Mouse (Mus musculus): ENCODE measurements around the gene Gm11541.
"Not testable (repeated sequence)": the region's sequence is repeated elsewhere in the genome, so short reads cannot be mapped to it uniquely, and the experiment has no call there.

The Gm11541 gene

GRCm38 (mm10) chr11:94695508-94695907, 8.8 kb downstream of the Gm11541 start:
- no peak for DNase-seq

GRCm38 (mm10) chr11:94692502-94692901, 11.8 kb downstream of the Gm11541 start:
- DNase-seq: not testable (repeated sequence)

GRCm38 (mm10) chr11:94687178-94687577, 17.1 kb downstream of the Gm11541 start:
- DNase-seq: no peak

DNA sequence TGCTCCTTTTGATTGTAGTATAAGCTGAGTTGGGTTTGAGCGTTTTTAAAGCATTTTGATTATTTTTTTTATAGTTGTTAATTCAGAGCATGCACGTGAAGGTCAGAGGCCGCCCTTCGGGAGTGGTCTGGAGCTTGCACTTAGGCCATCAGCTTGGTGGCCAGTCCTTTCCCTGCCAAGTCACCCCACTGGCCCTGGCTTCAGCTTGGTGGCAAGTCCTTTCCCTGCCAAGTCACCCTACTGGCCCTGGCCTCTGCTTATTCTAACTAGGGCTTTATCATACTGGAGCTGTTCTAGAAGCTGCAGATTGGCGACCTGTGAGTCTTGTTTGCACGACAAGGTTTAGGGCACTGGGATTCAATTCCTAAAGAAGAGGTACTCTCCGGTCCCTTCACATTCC, 21.9 kb downstream of the Gm11541 start:
- no peak for DNase-seq

- no peak for DNase-seq
These were observed 22.7 kb downstream of the Gm11541 start for GRCm38 (mm10) chr11:94681640-94682039.

- no peak for DNase-seq
These were observed 23.7 kb downstream of the Gm11541 start for GRCm38 (mm10) chr11:94680639-94681038.

GRCm38 (mm10) chr11:94677607-94678145, 26.6 kb downstream of the Gm11541 start:
- DNase-seq: no peak

DNA sequence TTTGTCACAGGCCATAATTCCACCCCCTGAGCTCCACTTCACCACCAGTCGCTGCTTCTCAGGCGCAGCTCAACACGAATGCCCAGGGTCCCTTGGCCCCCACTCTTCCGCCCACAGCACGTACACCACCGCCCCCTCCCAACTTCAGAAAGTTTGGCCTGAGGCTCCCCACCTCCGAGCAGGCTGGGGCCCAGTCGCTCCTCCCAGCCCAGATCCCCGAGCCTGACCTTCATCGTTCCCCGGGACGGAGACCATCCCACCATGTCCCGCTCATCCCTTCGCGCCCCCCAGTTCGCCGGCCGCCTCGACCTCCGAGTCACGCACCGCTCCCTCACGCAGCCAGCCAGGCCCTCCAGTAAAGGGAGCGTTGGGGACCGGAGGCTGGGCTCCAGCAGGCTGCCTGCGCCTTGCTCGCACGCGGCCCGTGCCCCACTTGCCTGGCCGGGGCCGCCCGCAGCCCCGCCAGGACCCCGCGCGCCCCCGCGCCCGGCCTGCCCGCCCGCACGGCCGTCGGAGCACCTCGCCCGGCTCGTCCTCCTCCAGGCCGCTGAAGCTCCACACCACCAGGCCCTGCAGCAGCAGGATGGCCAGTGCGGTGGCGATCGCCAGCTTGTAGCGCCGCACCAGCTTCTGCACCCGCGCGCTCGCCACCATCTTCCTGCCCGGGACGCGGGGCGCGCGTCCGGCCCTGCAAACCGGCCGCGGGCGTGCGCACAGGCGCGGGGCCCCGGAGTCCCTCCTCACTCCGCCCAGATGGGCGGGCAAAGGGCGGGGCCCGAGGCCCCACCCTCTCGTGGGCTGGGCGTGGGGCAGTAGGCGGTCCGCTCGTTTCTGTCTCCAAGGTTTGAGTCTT, 27.3 kb downstream of the Gm11541 start, which contains the start of gene Xylt2:
TSS of gene Xylt2 (minus strand) at position 762 of the 853 bp plus-strand sequence.
- peak; percentile 89 for DNase-seq

- no peak for DNase-seq
These were observed 28.0 kb downstream of the Gm11541 start for GRCm38 (mm10) chr11:94676308-94676707.

DNA sequence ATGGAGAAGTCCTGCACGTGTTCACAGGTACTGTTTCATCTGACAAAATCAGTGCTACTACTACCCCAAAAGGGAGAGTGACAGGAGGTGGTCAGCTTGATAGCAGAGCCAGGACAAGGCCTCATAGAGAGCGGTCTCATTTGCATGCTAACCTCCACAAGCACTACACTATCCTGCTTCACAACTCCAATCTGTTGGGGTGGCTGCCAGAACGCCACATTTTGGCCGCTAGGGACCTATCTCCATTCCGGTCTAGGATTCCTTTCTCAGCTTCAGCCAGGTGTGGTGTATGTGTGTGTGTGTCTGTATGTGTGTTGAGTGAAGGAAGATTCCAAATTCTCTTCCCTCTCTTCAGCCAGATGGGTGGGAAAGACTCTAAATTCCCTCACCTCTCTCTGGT, 28.9 kb downstream of the Gm11541 start:
- no peak for DNase-seq

- DNase-seq: no peak
These were observed 29.3 kb downstream of the Gm11541 start for GRCm38 (mm10) chr11:94674984-94675383.

GRCm38 (mm10) chr11:94665281-94665680, 39.0 kb downstream of the Gm11541 start:
- DNase-seq: peak; percentile 73

GRCm38 (mm10) chr11:94661344-94661743, 43.0 kb downstream of the Gm11541 start:
- DNase-seq: no peak

DNA sequence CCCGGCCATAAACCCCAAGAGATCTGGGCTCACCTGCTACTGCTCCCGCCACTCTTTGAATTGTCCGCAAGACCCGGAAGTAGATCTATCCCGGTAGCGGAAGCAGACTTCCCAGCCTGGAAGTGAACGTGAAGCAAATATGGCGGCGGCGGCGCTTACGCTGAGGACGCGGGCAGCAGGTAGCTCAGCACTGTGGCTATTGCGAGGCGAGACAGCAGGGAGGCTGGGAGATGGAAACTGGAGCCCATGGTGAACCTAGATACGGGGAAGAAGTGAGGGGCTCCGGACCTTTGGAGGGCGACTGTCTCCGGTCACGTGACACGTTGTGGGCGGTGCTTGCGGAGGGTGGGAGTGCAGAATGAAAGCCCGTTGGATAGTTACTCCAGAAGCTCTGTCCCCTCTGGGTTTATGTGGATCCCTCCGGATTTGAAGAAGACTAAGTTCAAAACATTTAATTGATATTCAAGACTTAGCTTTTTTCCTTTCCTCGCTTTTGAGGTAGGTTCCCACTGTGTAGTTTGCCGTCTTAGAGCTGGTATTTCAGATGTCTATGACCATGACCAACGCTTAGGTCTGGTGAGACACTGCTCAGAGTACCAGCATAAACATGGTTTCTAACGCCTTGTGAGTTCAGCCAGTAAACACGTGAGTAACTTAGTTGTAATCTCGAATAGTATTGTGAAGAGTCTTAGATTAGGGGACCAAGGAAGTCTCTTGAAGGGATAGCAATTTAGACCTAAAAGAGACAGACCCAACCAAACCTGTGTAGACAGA, 50.4 kb downstream of the Gm11541 start, which contains the start of the genes Mrpl27 and Eme1:
TSS of gene Mrpl27 (plus strand) at position 105 of the 774 bp plus-strand sequence.
TSS of gene Eme1 (minus strand) at position 302 of the 774 bp plus-strand sequence.
- DNase-seq: peak; percentile 87

- no peak for DNase-seq
These were observed 51.3 kb downstream of the Gm11541 start for GRCm38 (mm10) chr11:94652973-94653372.

DNA sequence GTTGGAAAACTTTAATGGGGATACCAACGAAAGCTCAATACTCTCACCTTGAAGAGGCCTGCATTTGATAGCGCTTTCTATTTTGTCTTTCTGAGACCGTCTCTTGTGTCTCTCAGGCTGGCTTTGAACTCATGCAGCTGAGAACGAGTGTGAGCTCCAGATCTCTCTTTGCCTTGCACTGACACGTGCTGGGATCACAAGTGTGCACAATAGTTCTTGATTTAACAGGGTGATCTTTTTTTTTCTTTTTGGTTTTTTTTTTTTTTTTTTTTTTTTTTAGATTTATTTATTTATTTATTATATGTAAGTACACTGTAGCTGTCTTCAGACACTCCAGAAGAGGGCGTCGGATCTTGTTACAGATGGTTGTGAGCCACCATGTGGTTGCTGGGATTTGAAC, 53.1 kb downstream of the Gm11541 start:
- not testable (repeated sequence) for DNase-seq

- no peak for DNase-seq
These were observed 57.8 kb downstream of the Gm11541 start for GRCm38 (mm10) chr11:94646457-94646856.

Data from kidney, adult 11 months (tissue).